Mouse (Mus musculus) adipocyte (in vitro differentiated cells): ENCODE results near the gene Luzp2.
"Not testable (repeated sequence)": the region's sequence is repeated elsewhere in the genome, so short reads cannot be mapped to it uniquely, and the experiment has no call there.

Experiments
- DNase-seq: peaks from one replicate; pipeline ENCODE4 v3.0.0-alpha.2; 2016; ENCODE audit warnings: low spot score

Luzp2 gene

GRCm38 (mm10) chr7:55009173-55009771, 174.0 kb downstream of the Luzp2 start:
- DNase-seq, result no peak

DNA sequence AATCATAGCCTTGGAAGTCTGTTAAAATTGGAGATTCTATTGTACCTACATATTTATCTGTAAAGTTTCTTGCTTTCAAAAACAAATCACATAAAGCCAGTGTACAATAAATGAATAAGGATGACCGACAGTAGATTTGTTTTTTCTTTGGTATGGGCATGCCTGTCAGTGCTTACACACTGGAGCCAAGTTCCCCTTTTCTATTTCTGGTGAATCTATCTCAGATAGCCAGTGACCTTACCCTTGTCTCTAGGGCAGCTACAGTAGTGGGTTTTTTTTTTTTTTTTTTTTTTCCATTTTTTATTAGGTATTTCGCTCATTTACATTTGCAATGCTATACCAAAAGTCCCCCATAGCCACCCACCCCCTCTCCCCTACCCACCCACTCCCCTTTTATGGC, 298.6 kb downstream of the Luzp2 start:
- not testable (repeated sequence) for DNase-seq

- DNase-seq, result no peak
These were observed 353.6 kb downstream of the Luzp2 start for GRCm38 (mm10) chr7:55188927-55189326.

GRCm38 (mm10) chr7:55189496-55189895, 354.2 kb downstream of the Luzp2 start:
- DNase-seq, result no peak

DNA sequence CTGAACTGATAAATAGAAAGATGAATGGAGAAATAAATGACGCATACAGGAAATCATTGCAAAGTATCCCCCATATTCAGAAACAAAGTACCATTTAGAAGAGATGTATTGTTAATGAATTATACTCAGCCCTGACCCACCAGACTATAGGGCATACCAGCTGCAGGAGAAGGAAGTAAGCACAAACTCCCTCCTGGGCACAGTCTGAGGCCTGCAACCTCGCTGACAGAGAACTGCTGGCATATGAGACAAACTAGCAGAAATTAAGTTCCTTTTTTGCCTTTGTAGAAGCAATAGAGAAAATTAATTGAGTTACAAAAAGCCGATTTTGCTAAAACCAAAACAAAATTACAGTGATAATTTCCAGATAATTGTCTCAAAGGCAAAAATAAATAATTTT, 355.4 kb downstream of the Luzp2 start:
- no peak for DNase-seq

DNA sequence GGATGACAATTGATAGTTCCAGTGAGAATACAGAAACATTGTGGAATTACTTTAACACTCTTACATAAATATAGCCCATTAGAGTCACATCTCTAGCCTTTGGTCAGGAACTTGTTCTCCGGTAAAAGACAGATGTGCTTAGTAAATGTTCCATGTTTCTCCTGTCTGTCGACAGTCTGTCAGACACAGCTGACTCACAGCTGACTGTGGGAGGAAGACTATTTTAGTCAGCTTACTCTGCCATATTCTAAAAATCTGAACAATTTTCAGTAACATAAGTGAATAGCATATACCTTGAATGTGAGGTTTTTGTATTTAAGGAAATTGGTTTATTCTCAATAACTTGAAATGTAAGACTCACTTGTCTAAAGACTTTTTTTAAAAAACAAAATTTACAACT, 363.5 kb downstream of the Luzp2 start:
- DNase-seq, result no peak

- no peak for DNase-seq
These were observed 387.7 kb downstream of the Luzp2 start for GRCm38 (mm10) chr7:55222997-55223396.

DNA sequence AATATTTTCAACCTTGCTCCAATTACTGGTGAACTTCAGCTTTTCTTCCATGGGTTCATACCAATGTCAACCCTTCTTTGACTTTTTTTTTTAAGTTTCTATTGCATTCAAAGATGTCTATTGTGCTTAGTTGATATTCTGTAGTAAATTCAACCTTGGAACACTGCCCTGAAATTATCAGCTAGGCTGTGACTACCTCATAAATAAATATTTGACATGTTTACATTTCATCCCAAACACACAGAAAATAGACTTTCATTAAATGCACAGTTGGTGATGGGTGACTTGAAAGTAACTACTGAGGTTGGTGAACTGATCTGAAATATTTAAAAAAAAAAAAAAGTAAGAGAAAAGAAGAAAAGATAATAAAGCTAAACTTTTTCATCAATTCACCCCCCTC, 394.1 kb downstream of the Luzp2 start:
- no peak for DNase-seq
